Mouse (Mus musculus): ENCODE measurements around the gene Gab1.

Gab1 gene

GRCm38 (mm10) chr8:80804066-80804619, 76.2 kb downstream of the Gab1 start:
- no peak for DNase-seq

- peak; percentile 22 for DNase-seq
Observed at GRCm38 (mm10) chr8:80798778-80799177, 81.5 kb downstream of the Gab1 start.

DNA sequence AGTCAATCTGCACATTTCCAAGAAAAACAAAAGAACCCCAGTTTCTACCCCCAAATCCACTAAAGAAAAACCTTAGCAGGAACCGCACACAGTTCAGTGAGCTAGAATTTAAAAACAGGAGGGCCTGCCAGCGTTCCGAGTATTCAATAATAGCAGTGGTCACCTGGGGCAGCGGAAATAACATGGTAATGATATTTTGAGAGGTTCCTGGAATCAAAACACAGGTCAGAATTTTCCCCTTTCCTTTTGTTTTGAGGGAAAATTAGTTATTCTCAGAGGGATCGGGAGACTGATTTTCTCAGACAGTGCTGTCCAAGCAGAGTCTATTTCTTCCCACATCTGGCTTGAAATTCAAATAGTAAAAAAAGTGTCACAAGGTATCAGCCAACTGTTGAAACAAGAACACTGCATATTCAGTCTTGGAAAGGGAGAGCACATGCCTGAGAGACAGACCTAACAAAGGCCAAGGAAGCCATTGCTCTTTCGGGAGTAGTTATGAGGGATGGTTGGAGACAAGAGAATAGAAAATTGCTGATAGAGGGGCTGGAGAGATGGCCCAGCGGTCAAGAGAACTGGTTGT, 82.0 kb downstream of the Gab1 start:
- DNase-seq = no peak

GRCm38 (mm10) chr8:80796070-80796469, 84.2 kb downstream of the Gab1 start:
- no peak for DNase-seq

DNA sequence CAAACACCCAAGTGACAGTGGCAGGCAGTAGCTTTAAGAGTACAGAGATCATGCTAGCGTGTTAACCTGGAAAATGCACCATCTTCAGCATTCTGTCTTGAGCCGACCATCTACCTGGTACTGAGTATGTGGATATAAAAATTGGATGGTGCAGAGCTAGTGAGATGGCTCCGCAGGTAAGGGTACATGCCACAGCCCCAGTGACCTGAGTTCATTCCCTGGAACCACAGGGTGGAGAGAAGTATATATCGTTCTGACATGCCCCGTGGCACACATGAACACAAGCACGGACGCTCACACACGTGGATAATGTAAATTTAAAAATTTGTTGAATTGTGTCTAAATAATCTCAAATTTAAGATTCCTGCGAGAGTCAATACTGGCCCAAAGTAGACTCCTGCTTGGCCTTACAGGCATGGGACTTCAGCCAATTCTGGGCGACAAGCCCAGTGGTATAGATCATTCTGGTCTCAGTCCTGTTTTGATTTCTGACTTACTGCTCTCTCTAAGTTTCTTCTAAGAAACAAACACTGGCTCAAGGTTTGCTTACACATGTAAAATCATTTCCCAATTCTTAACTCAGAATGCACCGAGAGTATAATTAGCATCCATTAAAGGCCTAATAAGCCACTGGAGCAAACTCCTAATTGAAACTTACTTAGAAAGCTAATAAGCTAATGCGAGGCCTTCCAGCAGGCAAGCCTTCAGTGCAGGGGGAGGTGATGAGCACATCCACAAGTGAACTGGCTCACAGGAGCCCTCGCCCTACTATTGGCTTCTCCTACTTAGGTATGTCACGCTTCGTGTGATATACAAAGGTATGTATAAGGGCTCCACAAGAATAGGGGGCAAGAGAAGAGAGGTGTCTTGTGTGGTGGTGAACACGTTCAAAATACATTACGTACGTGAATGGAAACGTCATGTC, 85.5 kb downstream of the Gab1 start:
- no peak for DNase-seq

DNA sequence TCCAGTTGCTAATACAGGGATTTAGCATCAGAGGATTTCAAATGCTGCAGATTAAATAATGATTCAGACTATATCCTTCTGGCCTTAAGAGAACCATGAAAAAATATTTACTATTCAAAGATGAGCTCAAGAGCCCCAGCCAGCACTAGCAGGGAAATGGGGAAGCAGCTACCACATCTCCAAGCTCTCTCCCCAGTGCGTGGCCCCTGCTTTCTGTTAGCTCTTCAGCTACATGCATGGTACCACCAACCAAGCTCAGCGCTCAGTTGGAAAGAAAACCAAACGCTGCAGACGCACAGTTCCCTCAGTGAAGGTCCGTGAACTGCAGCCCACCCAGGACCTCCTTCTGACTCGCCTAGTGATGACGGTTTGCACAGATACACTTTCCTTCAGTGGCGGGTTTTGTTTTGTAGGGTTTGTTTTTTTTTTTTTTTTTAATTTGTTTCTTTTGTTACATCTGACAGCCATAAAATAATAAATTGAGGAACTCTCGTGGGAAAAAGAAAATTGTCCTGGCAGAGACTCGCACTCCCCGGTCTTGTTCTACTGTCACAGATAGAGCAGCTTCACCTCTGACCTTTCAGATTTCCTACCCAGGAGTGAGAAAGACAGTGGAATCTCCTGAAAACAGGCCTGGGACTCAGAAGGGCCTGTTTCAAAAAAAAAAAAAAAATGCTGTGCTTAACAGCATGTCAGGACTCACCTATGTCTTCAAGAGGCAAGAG, 86.4 kb downstream of the Gab1 start:
- no peak for DNase-seq

DNA sequence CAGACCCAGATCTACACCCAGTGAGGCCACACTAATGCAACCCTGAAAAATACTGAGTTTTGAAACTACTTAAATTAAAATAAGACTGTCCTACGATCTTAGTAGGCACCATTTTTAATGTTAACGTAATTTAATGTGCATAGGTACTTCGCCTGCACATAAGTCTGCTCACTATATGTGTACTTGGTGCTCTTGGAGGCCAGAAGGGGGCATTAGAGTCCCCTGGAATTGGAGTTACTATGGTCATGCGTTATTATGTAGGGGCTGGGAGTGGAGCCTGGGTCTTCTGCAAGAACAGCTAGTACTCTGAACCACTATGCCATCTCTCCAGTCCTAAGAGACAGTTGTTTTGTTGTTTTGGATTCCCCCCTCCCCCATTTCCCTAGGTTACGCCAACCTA, 88.1 kb downstream of the Gab1 start:
- no peak for DNase-seq

DNA sequence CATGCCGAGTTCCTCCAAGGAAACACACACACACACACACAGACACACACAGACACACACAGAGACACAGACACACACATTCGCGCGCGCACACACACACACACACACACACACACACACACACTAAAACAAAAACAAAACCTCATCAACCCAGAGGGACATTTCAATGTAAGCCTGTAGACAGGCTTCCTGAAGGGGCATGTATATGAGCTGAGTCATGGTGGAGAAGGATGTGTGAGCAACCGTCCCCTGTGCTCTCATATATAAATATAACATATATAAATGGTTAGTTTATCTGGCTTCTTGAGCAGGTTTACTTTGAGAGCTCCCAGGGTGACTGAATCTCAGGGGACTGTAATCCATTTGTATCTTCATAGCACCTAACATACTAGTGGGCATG, 91.0 kb downstream of the Gab1 start:
- DNase-seq = no peak

- no peak for DNase-seq
Observed at GRCm38 (mm10) chr8:80784559-80784958, 95.8 kb downstream of the Gab1 start.

DNA sequence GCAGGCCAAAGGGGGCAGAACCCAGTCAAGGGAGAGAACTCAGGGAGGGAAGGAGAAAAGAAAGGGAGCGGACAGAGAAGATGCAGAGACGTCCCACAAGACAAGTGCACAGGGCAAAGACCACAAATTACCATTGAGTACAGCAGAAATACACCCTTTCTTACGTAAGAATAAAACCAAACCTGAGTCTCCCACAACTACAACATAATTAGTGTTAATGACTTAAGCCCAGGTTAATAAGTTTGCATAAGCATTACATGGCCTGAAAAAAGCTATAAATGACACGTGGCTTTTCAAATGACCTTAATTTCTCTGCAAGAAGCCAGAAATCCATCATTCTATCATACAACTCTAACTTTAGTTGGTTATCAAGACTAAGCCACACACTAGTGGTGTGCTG, 97.0 kb downstream of the Gab1 start:
- DNase-seq = no peak

- DNase-seq = no peak
Observed at GRCm38 (mm10) chr8:80781338-80781737, 99.0 kb downstream of the Gab1 start.

- no peak for DNase-seq
Observed at GRCm38 (mm10) chr8:80780271-80780670, 100.0 kb downstream of the Gab1 start.

GRCm38 (mm10) chr8:80776436-80776835, 103.9 kb downstream of the Gab1 start:
- DNase-seq = no peak

DNA sequence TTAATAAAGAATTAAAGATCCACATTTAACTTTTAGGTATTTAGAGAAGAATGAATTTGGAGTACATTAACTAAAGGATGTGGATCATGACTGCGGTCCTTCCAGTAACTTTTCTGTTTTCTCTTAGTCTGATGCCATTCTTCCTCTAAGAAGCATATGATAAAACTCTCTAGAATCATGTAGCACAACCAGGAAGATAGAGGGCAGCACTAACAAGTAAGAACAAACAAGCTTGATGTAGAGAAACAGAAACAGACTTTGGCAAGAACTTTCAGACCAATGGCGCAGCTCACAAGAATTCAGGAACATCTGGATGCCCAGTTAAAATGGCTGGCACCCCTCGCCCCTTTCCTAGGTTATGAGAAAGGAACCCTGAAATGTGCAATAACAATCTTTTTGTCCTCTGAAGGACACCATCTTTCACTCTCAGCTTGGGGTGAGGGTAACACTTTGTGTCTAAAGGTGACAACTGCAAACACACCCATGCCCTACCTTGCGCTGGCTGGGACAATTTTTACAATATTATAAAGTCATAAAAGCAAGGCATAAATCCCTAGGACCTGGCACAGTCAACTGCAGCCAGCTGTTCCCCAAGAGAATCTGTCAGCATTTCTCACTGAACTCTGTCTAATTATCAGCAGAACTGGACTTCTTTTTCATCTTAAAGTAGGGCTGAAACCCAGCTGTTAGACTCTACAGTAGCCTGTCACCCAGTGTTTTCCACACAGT, 107.4 kb downstream of the Gab1 start:
- DNase-seq = no peak

GRCm38 (mm10) chr8:80768451-80768850, 111.9 kb downstream of the Gab1 start:
- no peak for DNase-seq

DNA sequence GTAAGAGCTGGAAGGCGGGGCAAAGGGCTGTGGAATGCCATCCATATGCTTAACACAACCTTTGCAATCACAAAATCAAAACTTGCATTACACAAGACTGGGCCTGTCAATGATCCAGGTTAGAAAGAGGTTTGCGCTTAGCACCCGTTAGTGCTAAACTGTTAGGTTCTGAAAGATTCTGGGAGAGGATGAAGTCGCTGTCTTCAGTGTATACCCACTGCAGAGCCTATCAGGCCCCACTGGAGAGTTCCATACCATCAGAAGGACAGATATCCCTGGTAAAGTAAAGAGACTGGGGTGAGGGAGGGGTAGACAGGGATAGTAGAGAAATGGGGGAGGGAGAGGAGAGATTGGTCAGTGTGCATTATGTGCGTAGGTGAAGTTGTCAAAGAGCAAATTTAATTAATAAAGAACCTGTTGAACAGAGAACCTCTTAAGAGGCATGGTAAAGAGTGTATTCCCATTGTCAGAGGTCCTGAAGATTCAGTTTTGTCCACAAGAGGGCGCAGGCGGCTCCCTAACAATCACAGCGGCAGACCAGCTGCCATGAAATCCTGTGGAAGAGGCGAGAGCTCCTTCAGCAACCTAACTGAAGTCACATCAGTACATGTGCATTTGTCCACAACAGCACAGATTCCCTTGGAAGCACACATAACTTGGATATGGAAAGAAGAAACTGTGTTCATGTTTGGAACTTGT, 127.2 kb downstream of the Gab1 start:
- peak; percentile 90 for DNase-seq

DNA sequence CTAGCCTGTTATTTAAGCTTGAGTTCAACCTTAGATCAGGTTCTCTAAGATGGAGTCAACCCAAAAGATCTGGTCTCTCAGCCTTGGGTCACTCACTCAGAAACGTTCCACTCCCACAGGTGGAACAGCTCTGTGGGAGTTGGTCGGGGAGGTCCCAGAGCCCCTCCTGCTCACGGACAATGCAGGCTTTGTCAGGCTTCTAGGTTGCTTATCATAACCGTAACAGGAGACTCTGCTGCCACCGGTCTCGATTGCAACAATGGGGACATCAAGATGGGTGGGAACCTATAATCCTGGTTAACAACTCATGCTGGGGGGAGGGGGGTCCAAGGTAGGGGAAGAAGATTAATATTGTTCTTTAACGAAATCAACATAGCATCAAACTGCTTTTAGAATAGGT, 127.9 kb downstream of the Gab1 start:
- no peak for DNase-seq

DNA sequence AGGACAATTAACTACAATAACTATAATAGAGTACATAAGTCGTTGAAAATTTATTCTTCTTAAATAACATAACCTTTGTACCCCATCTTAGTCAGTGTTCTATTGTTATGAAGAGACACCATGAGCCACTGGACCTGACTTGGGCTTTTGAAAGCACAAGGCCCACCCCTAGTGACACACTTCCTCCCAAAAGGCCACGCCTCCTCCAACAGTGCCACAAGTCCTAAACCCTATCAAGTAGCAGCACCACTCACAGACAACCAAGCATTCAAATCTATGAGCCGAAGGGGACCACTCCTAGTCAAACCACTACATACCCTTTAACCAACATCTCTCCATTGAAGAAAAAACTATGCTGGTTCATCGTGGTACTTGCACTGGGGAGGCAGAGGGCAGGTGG, 131.2 kb downstream of the Gab1 start:
- DNase-seq = no peak

GRCm38 (mm10) chr8:80739932-80740331, 140.4 kb downstream of the Gab1 start:
- DNase-seq = no peak

GRCm38 (mm10) chr8:80739155-80739924, 141.0 kb downstream of the Gab1 start, which contains the start of gene Smarca5:
Smarca5 (minus strand) TSS chr8:80739497.
- peak; percentile 97 for DNase-seq

Data from right cerebral cortex, postnatal 4 days (tissue).